Mouse (Mus musculus): Measurements from ENCODE around the gene Dennd4a.

GRCm38 (mm10) chr9:64797392-64797791 is 13.7 kb upstream of the Dennd4a start:
- TF ChIP-seq CTCF (IDR thresholded peaks at IDR 0.05; ENCODE audit: insufficient read depth, low read depth, low read length) (no peak), POLR2A (IDR thresholded peaks at IDR 0.05; ENCODE audit: insufficient read depth, low read depth, low read length) (no peak)
